In the genomic region with DNA sequence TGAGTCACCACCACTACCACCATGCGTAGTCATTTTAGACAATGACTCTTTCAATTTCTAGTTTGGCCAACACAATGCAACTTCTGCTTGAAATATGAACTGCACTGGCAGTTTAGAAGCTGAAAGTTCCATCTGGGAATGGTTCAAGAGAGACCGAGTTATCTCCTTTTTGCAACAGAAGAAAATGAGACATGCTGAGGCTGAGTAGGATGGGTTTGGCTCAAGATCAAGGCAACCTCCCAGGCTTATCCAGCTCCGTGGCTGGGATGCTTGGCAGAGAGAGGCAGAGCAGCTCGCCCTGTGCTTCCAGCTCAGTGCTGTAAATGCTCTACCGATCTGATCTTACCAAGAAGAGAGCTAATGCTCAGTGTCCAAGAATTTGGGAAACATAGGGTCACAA, we compare ENCODE assay signal across 14 mouse cellular contexts. TPM values are rescaled to one million over a fixed set of nuclear protein-coding genes. Genes with fewer than 3 reads are reported as not detected.
DNase-seq lines count a peak whose midpoint lies in the region; TF ChIP-seq lines count a peak whose summit lies in the region.
"Had no signal": no experiment of that assay in that cellular context is flagged by ENCODE, and none has a peak within 500 bp of the region (broad histone marks: within the 10 kb centered on the region; RNA-seq: fewer than 3 reads in every experiment).

No protein-coding gene starts in this region.

- no peak for TF ChIP-seq POLR2A in MEL (IDR thresholded peaks at IDR 0.05; ENCODE audit: control insufficient read depth in 1 of 2, insufficient read depth in 1 of 2, low read depth in 1 of 2, low read length in 2 of 2, poor library complexity in 1 of 2)

- no peak for TF ChIP-seq EP300 in MEL (IDR thresholded peaks at IDR 0.05; ENCODE audit: low read depth in 1 of 2, low read length in 2 of 2)

- H3K4me1 ChIP-seq in MEL (ENCODE audit: control insufficient read depth in 1 of 2, insufficient read depth in 2 of 2, low read length in 2 of 2) = 0 out of 4 replicates have a peak, but pooled peaks cover 0 to 2% of the 10 kb centered on the region in 2 experiments

- intact Hi-C loops in left cerebral cortex, postnatal 36 days (cut with DNase I) = no loop called here

- no peak for TF ChIP-seq RAD21 in MEL (IDR thresholded peaks at IDR 0.05; ENCODE audit: low read depth, low read length)

- H3K4me3 ChIP-seq in MEL (ENCODE audit: control insufficient read depth in 1 of 2, insufficient read depth in 1 of 2, low read depth in 2 of 2, low read length in 2 of 2) = no peak overlapping the region
- H3K4me3 ChIP-seq: embryonic facial prominence, embryonic 15.5 days; heart, embryonic 10.5 days; myocyte had no signal

- H3K27me3 ChIP-seq in MEL (ENCODE audit: control insufficient read depth in 1 of 2, insufficient read depth in 2 of 2, low read length in 2 of 2) = no peaks in the 10 kb centered on the region; a peak in 1 of 4 replicates

- H3K9ac ChIP-seq in MEL (ENCODE audit: control insufficient read depth, low read depth, low read length, poor library complexity, severe bottlenecking) = no peak overlapping the region
- H3K9ac ChIP-seq: embryonic facial prominence, embryonic 15.5 days had no signal

- H3K27ac ChIP-seq in MEL (ENCODE audit: control insufficient read depth, low read depth, low read length) = no peak overlapping the region
- H3K27ac ChIP-seq: embryonic facial prominence, embryonic 15.5 days; heart, embryonic 10.5 days; kidney, postnatal 0 days had no signal

- no peak for TF ChIP-seq CTCF in MEL (IDR thresholded peaks at IDR 0.05 in 2 of 3, conservative IDR thresholded peaks at IDR 0.05 in 1 of 3; ENCODE audit: control insufficient read depth in 1 of 3, insufficient read depth in 1 of 3, low read depth in 2 of 3, low read length in 3 of 3, poor library complexity in 1 of 3, severe bottlenecking in 1 of 3)

- H3K9me3 ChIP-seq in MEL (replicated peaks; ENCODE audit: insufficient read depth, low read length) = no peaks in the 10 kb centered on the region
- H3K9me3 ChIP-seq: embryonic facial prominence, embryonic 15.5 days; heart, embryonic 10.5 days had no signal

- no peaks in the 10 kb centered on the region for H3K79me2 ChIP-seq in MEL (ENCODE audit: control insufficient read depth, insufficient read depth, low read length, poor library complexity)

- peak; percentile 50 to 76 for DNase-seq in layer of hippocampus, adult 18-20 months (ENCODE audit: low spot score in 2 of 2)
- DNase-seq in layer of hippocampus, postnatal 25 days (ENCODE audit: extremely low spot score in 1 of 2, low spot score in 1 of 2) = no peak
- DNase-seq in MEL (ENCODE audit: low read depth, low spot score) = peak; percentile 6
- DNase-seq in brain, adult 2 months (ENCODE audit: low read depth, low spot score) = peak; percentile 86
- DNase-seq in left cerebral cortex, postnatal 36 days (ENCODE audit: low spot score in 2 of 2) = peak; percentile 59 to 64
- no peak for DNase-seq in Muller cell, postnatal 12 days (ENCODE audit: inconsistent ontology term)
- no peak for DNase-seq in spleen, adult 12 weeks (ENCODE audit: low spot score)
- DNase-seq: cerebellum, postnatal 36 days; liver; thymus, adult 2 months had no signal

- no peaks in the 10 kb centered on the region for H3K36me3 ChIP-seq in MEL (ENCODE audit: control insufficient read depth in 1 of 2, insufficient read depth in 2 of 2, low read length in 2 of 2)
- H3K36me3 ChIP-seq: embryonic facial prominence, embryonic 15.5 days; heart, embryonic 10.5 days had no signal

TF ChIP-seq in MEL, 35 proteins besides CTCF, POLR2A, EP300 and RAD21:
- TF ChIP-seq MAFK (IDR thresholded peaks at IDR 0.05; ENCODE audit: borderline replicate concordance, low read depth, low read length) (no peak), SIN3A (IDR thresholded peaks at IDR 0.05; ENCODE audit: low read length) (no peak)

RNA-seq across cellular contexts. Expression of a gene that starts 29.6 kb away (rescaled TPM):
- total RNA-seq in layer of hippocampus, adult 18-20 months (2021) = 1 to 10 TPM; 1.2 to 1.6 TPM
- total RNA-seq in layer of hippocampus, postnatal 25 days (2021) = under 1 TPM; 0.54 to 0.80 TPM
- 0.95 and 1.1 TPM in 2 replicates for total RNA-seq in MEL (2012; rRNA removed)
- polyA plus RNA-seq in MEL (2012; ENCODE audit: insufficient read depth in 1 of 2, insufficient read length in 2 of 2, low read depth in 1 of 2, low replicate concordance in 2 of 2, missing spikeins in 1 of 2) = 1 to 10 TPM in 1 of 2 experiments, not detected in 1; 2.4 TPM
- total RNA-seq in left cerebral cortex, postnatal 36 days (2021) = under 1 TPM in 1 of 2 experiments, not detected in 1; 0.35 TPM

RNA-seq across cellular contexts. Expression of a gene that starts 34.8 kb away (rescaled TPM):
- 10 to 100 TPM; 10.8 to 11.0 TPM for total RNA-seq in layer of hippocampus, adult 18-20 months (2021)
- 10 to 100 TPM in 1 of 2 experiments, 1 to 10 TPM in 1; 9.1 to 12.8 TPM for total RNA-seq in layer of hippocampus, postnatal 25 days (2021)
- total RNA-seq in MEL (2012; rRNA removed) = 12.7 and 13.5 TPM in 2 replicates
- 10 to 100 TPM in 1 of 2 experiments, not detected in 1; 15.6 TPM for polyA plus RNA-seq in MEL (2012; ENCODE audit: insufficient read depth in 1 of 2, insufficient read length in 2 of 2, low read depth in 1 of 2, low replicate concordance in 2 of 2, missing spikeins in 1 of 2)
- total RNA-seq in left cerebral cortex, postnatal 36 days (2021) = 10 to 100 TPM in 1 of 2 experiments, 1 to 10 TPM in 1; 8.8 to 12.0 TPM

Comparison
In these comparisons a context has a peak if more than half of its experiments do, and no peak if none do; other contexts are left out.
1. DNase-seq: peak in layer of hippocampus, adult 18-20 months (2 of 2), MEL (single experiment), brain, adult 2 months (single experiment) and left cerebral cortex, postnatal 36 days (2 of 2); none in layer of hippocampus, postnatal 25 days (0 of 2), Muller cell, postnatal 12 days (single experiment) and spleen, adult 12 weeks (single experiment).